Mouse (Mus musculus) lung, postnatal 4 days (tissue): ENCODE measurements around the gene Srgap2.

Source experiments
- DNase-seq, 2 experiments: peaks; one replicate each; pipeline ENCODE4 v3.0.0; 2021

The Srgap2 gene

GRCm38 (mm10) chr1:131527281-131528080 is at the start of gene Srgap2, which contains the start of gene Fam72a:
Gene Srgap2 (minus strand): TSS chr1:131527352.
Gene Fam72a (plus strand): TSS chr1:131527903.
- DNase-seq, result peak; percentile 98 to 99

- DNase-seq, result peak in 1 of 2 experiments; percentile 24
Measured at GRCm38 (mm10) chr1:131573721-131574120, 46.6 kb upstream of the Srgap2 start.

- no peak for DNase-seq
Measured at GRCm38 (mm10) chr1:131570391-131570790, 43.2 kb upstream of the Srgap2 start.

- no peak for DNase-seq
Measured at GRCm38 (mm10) chr1:131569721-131570120, 42.6 kb upstream of the Srgap2 start.

- peak; percentile 25 to 27 for DNase-seq
Measured at GRCm38 (mm10) chr1:131566056-131566455, 38.9 kb upstream of the Srgap2 start.

GRCm38 (mm10) chr1:131562081-131562480 is 34.9 kb upstream of the Srgap2 start:
- no peak for DNase-seq

GRCm38 (mm10) chr1:131560500-131560899 is 33.3 kb upstream of the Srgap2 start:
- DNase-seq, result no peak

GRCm38 (mm10) chr1:131555042-131555812 is 28.1 kb upstream of the Srgap2 start:
- peak; percentile 76 to 84 for DNase-seq

GRCm38 (mm10) chr1:131553428-131553827 is 26.3 kb upstream of the Srgap2 start:
- DNase-seq, result no peak

GRCm38 (mm10) chr1:131551956-131552355 is 24.8 kb upstream of the Srgap2 start:
- DNase-seq, result no peak

- DNase-seq, result peak; percentile 26 to 44
Measured at GRCm38 (mm10) chr1:131548494-131549365, 21.6 kb upstream of the Srgap2 start.

GRCm38 (mm10) chr1:131546798-131547690 is 19.9 kb upstream of the Srgap2 start:
- DNase-seq, result no peak

- DNase-seq, result no peak
Measured at GRCm38 (mm10) chr1:131543886-131544565, 16.9 kb upstream of the Srgap2 start.

- no peak for DNase-seq
Measured at GRCm38 (mm10) chr1:131541903-131542302, 14.8 kb upstream of the Srgap2 start.

- DNase-seq, result no peak
Measured at GRCm38 (mm10) chr1:131541431-131541830, 14.3 kb upstream of the Srgap2 start.

- DNase-seq, result no peak
Measured at GRCm38 (mm10) chr1:131540795-131541194, 13.6 kb upstream of the Srgap2 start.

GRCm38 (mm10) chr1:131539771-131540170 is 12.6 kb upstream of the Srgap2 start:
- no peak for DNase-seq

GRCm38 (mm10) chr1:131528561-131529166 is 1.5 kb upstream of the Srgap2 start:
- peak in 1 of 2 experiments; percentile 5 for DNase-seq

- peak; percentile 75 to 79 for DNase-seq
Measured at GRCm38 (mm10) chr1:131528081-131528507, 942 bp upstream of the Srgap2 start.
